Mouse (Mus musculus): ENCODE results near the gene Kctd18. TPM values are rescaled to one million over a fixed set of nuclear protein-coding genes. Genes with fewer than 3 reads are reported as not detected.

Kctd18 gene
- polyA plus RNA-seq (2014; fragmentation: Illumina TruSeq; extraction: RNeasy Lipid Tissue Mini Kit (QIAGEN cat#74804)) = 26.1 TPM

GRCm38 (mm10) chr1:58018856-58019255, at the start of gene Kctd18:
Gene Kctd18 (minus strand): TSS chr1:58018956.

GRCm38 (mm10) chr1:58029636-58030117, 10.9 kb upstream of the Kctd18 start, which contains the start of gene Aox1:
Gene Aox1 (plus strand): TSS chr1:58029931.

GRCm38 (mm10) chr1:57995432-57996132, 23.2 kb downstream of the Kctd18 start, which contains the start of gene Sgo2a:
Gene Sgo2a (plus strand): TSS chr1:57995971.

Other genes with a start within 250 kb of the Kctd18 start
- gene Spats2l, start 244.8 kb downstream of the Kctd18 start, polyA plus RNA-seq (2014; fragmentation: Illumina TruSeq; extraction: RNeasy Lipid Tissue Mini Kit (QIAGEN cat#74804)) = 72.0 TPM
- gene Sgo2a, start 23.0 kb downstream of the Kctd18 start, polyA plus RNA-seq (2014; fragmentation: Illumina TruSeq; extraction: RNeasy Lipid Tissue Mini Kit (QIAGEN cat#74804)) = 33.2 TPM
- 8.1 TPM for gene Aox1, start 11.0 kb upstream of the Kctd18 start, polyA plus RNA-seq (2014; fragmentation: Illumina TruSeq; extraction: RNeasy Lipid Tissue Mini Kit (QIAGEN cat#74804))
- gene Aox3, start 94.2 kb upstream of the Kctd18 start, polyA plus RNA-seq (2014; fragmentation: Illumina TruSeq; extraction: RNeasy Lipid Tissue Mini Kit (QIAGEN cat#74804)) = 14.8 TPM
- gene Aox4, start 191.4 kb upstream of the Kctd18 start, polyA plus RNA-seq (2014; fragmentation: Illumina TruSeq; extraction: RNeasy Lipid Tissue Mini Kit (QIAGEN cat#74804)) = 1.7 TPM